Mouse (Mus musculus) liver, embryonic 11.5 days (tissue): Measurements from ENCODE around the gene Jade3. TPM values are rescaled to one million over a fixed set of nuclear protein-coding genes. Genes with fewer than 3 reads are reported as not detected.

ENCODE experiments used
- ATAC-seq: fragments of 200-750 bp; cut with Nextera tagmentation; replicated peaks from 2 replicates; pipeline ENCODE4 v1.8.0; 2017; ENCODE audit warnings: moderate number of reproducible peaks, mild to moderate bottlenecking, moderate TSS enrichment, moderate library complexity; ENCODE audit not compliant: low FRiP score
- DNase-seq: peaks from one replicate; pipeline ENCODE4 v3.0.0-alpha.2; 2017; ENCODE audit warnings: low spot score
- H3K27ac ChIP-seq: fragments of 300-500 bp; sonication (generic); 2 replicates; pipeline ENCODE4 v1.5.1; 2014; ENCODE audit warnings: mild to moderate bottlenecking, low read depth, low read length, control low read depth
- H3K27me3 ChIP-seq: fragments of 300-500 bp; sonication (generic); replicated peaks from 2 replicates; pipeline ENCODE4 v1.6.1; 2014; ENCODE audit warnings: low read length, mixed read lengths; ENCODE audit not compliant: control insufficient read depth, insufficient read depth
- H3K36me3 ChIP-seq: fragments of 300-500 bp; sonication (generic); 2 replicates; pipeline ENCODE4 v1.6.1; 2014; ENCODE audit warnings: mild to moderate bottlenecking, low read length, moderate library complexity, mixed read lengths; ENCODE audit not compliant: control insufficient read depth, insufficient read depth
- H3K4me1 ChIP-seq: fragments of 300-500 bp; sonication (generic); replicated peaks from 2 replicates; pipeline ENCODE4 v1.6.1; 2014; ENCODE audit warnings: low read length, mixed read lengths; ENCODE audit not compliant: control insufficient read depth, insufficient read depth
- H3K4me2 ChIP-seq: fragments of 300-500 bp; sonication (generic); 2 replicates; pipeline ENCODE4 v1.6.1; 2014; ENCODE audit warnings: mild to moderate bottlenecking, control low read depth, moderate library complexity
- H3K4me3 ChIP-seq: fragments of 300-500 bp; sonication (generic); 2 replicates; pipeline ENCODE4 v1.5.1; 2014; ENCODE audit warnings: low read depth, low read length, control low read depth
- H3K9ac ChIP-seq: fragments of 300-500 bp; sonication (generic); 2 replicates; pipeline ENCODE4 v1.6.1; 2014; ENCODE audit warnings: low read depth, low read length, control low read depth
- H3K9me3 ChIP-seq: fragments of 300-500 bp; sonication (generic); 2 replicates; pipeline ENCODE4 v1.6.1; 2016; ENCODE audit warnings: low read length, inconsistent platforms, mixed read lengths; ENCODE audit not compliant: control insufficient read depth
- WGBS: fragments of 180-500 bp; shearing (Covaris S2); extraction: QIAGEN DNeasy Blood & Tissue Kit; methylation state at CpG from one replicate; pipeline ENCODE4 v1.1.7; 2014; 5-methylcytosine and 5-hydroxymethylcytosine counted together
- polyA plus RNA-seq: library from polyadenylated mRNA; unstranded; fragments of >200 nt; fragmentation: Nextera tagmentation; extraction: Ambion mirVana; gene quantifications from 2 replicates; pipeline ENCODE4 v1.2.1, GENCODE M21; 2014

The Jade3 gene
- polyA plus RNA-seq, 1 experiment from 2014 or later: 17.0 TPM

GRCm38 (mm10) chrX:20411382-20411781 lies 14.1 kb upstream of the Jade3 start:
- Histone ChIP-seq H3K27ac (no peak overlapping the region), H3K9ac (no peak overlapping the region), H3K9me3 (no peaks in the 10 kb centered on the region; the same call in 1 of the 2 replicates), H3K4me1 (no peaks in the 10 kb centered on the region), H3K27me3 (no peaks in the 10 kb centered on the region), H3K4me3 (no peak overlapping the region), H3K4me2 (no peak overlapping the region), H3K36me3 (no peaks in the 10 kb centered on the region)
- DNase-seq (no peak), ATAC-seq (no peak)
- WGBS: 82% methylated on average over 4 of the region's 4 CpGs

- Histone ChIP-seq H3K27ac (no peak overlapping the region), H3K9ac (no peak overlapping the region), H3K27me3 (no peaks in the 10 kb centered on the region), H3K4me3 (no peak overlapping the region), H3K4me2 (no peak overlapping the region), H3K9me3 (no peaks in the 10 kb centered on the region), H3K36me3 (no peaks in the 10 kb centered on the region), H3K4me1 (no peaks in the 10 kb centered on the region)
- DNase-seq (no peak), ATAC-seq (peak; percentile 45)
- WGBS: 71% methylated on average over 3 of the region's 3 CpGs
These were observed 13.3 kb upstream of the Jade3 start for GRCm38 (mm10) chrX:20412221-20412620.

GRCm38 (mm10) chrX:20414885-20415622 lies 10.4 kb upstream of the Jade3 start:
- Histone ChIP-seq H3K27ac (no peak overlapping the region), H3K4me1 (no peaks in the 10 kb centered on the region), H3K4me3 (no peak overlapping the region), H3K27me3 (no peaks in the 10 kb centered on the region), H3K36me3 (no peaks in the 10 kb centered on the region), H3K9ac (no peak overlapping the region), H3K4me2 (no peak overlapping the region), H3K9me3 (no peaks in the 10 kb centered on the region)
- DNase-seq: no peak
- WGBS: 55% methylated on average over 10 of the region's 10 CpGs
- ATAC-seq: no peak

GRCm38 (mm10) chrX:20418461-20418860 lies 7.0 kb upstream of the Jade3 start:
- 85% methylated on average over 2 of the region's 2 CpGs for WGBS
- Histone ChIP-seq H3K4me3 (no peak overlapping the region), H3K4me2 (no peak overlapping the region), H3K9me3 (no peaks in the 10 kb centered on the region), H3K27ac (no peak overlapping the region), H3K4me1 (no peaks in the 10 kb centered on the region), H3K9ac (no peak overlapping the region), H3K36me3 (no peaks in the 10 kb centered on the region), H3K27me3 (no peaks in the 10 kb centered on the region)
- ATAC-seq (no peak), DNase-seq (no peak)

- H3K4me3 ChIP-seq: no peak overlapping the region
- no peaks in the 10 kb centered on the region for H3K27me3 ChIP-seq
- no peak overlapping the region for H3K4me2 ChIP-seq
- H3K27ac ChIP-seq: no peak overlapping the region
- DNase-seq (no peak), ATAC-seq (no peak; the same call in 1 of the 2 replicates)
- H3K4me1 ChIP-seq: no peaks in the 10 kb centered on the region
- H3K9me3 ChIP-seq: no peaks in the 10 kb centered on the region
- 56% methylated on average over 4 of the region's 4 CpGs for WGBS
- no peak overlapping the region for H3K9ac ChIP-seq
- H3K36me3 ChIP-seq: no peaks in the 10 kb centered on the region
These were observed 6.0 kb upstream of the Jade3 start for GRCm38 (mm10) chrX:20419536-20419935.

- H3K27ac ChIP-seq: peak overlapping the region; percentile 87
- peak overlapping the region; percentile 80 for H3K9ac ChIP-seq
- H3K4me1 ChIP-seq: no peaks in the 10 kb centered on the region; the same call in 1 of the 2 replicates
- no peaks in the 10 kb centered on the region for H3K36me3 ChIP-seq
- H3K9me3 ChIP-seq: no peaks in the 10 kb centered on the region
- no peaks in the 10 kb centered on the region for H3K27me3 ChIP-seq
- 16% methylated on average over 46 of the region's 51 CpGs for WGBS
- DNase-seq (peak; percentile 44), ATAC-seq (peak; percentile 58)
- peak overlapping the region; percentile 70 for H3K4me3 ChIP-seq
- H3K4me2 ChIP-seq: peak overlapping the region; percentile 66
These were observed 456 bp downstream of the Jade3 start for GRCm38 (mm10) chrX:20425839-20426449.

GRCm38 (mm10) chrX:20483213-20483612 lies 57.7 kb downstream of the Jade3 start:
- no peaks in the 10 kb centered on the region for H3K9me3 ChIP-seq
- H3K9ac ChIP-seq: no peak overlapping the region
- DNase-seq (no peak), ATAC-seq (no peak)
- 75% methylated on average over 2 of the region's 2 CpGs for WGBS
- no peaks in the 10 kb centered on the region for H3K4me1 ChIP-seq
- H3K36me3 ChIP-seq: no peaks in the 10 kb centered on the region
- H3K27ac ChIP-seq: no peak overlapping the region
- H3K27me3 ChIP-seq: no peaks in the 10 kb centered on the region
- no peak overlapping the region for H3K4me2 ChIP-seq
- no peak overlapping the region for H3K4me3 ChIP-seq

GRCm38 (mm10) chrX:20497682-20498081 lies 72.2 kb downstream of the Jade3 start:
- no peaks in the 10 kb centered on the region for H3K4me1 ChIP-seq

More at GRCm38 (mm10) chrX:20497682-20498081, 72.2 kb downstream of the Jade3 start:
- H3K9ac ChIP-seq: no peak overlapping the region
- no peak overlapping the region for H3K27ac ChIP-seq
- ATAC-seq: no peak
- no peaks in the 10 kb centered on the region for H3K27me3 ChIP-seq
- 88% methylated on average over 3 of the region's 3 CpGs for WGBS
- H3K4me3 ChIP-seq: no peak overlapping the region
- no peaks in the 10 kb centered on the region for H3K9me3 ChIP-seq
- H3K4me2 ChIP-seq: no peak overlapping the region
- no peak for DNase-seq
- no peaks in the 10 kb centered on the region for H3K36me3 ChIP-seq
